Mouse (Mus musculus) megakaryocyte-erythroid progenitor cell, adult 5-6 weeks (primary cell): ENCODE data around the gene Mink1. TPM values are rescaled to one million over a fixed set of nuclear protein-coding genes. Genes with fewer than 3 reads are reported as not detected.

Experiments
- ATAC-seq: replicated peaks from 2 replicates; pipeline ENCODE4 v1.8.0; 2016; ENCODE audit warnings: mild to moderate bottlenecking, inconsistent platforms; ENCODE audit not compliant: severe bottlenecking, poor library complexity, low FRiP score, low TSS enrichment
- total RNA-seq, 2 experiments: library from RNA; stranded (forward) in 1 of 2; stranded (reverse) in 1 of 2; fragments of 200-1000, 215-1000 nt in 1 of 2; fragments of >200 nt in 1 of 2; fragmentation: Nextera tagmentation in 1 of 2; gene quantifications; 2 replicates each; pipeline ENCODE4 v1.2.3; 2014 to 2017

Mink1 gene
- total RNA-seq, 2 experiments from 2014 or later = 18.2 to 44.7 TPM

- ATAC-seq = peak; percentile 56; the same call in 1 of the 2 replicates
Measured at GRCm38 (mm10) chr11:70583022-70583714, 20.5 kb downstream of the Mink1 start.

- ATAC-seq = no peak
Measured at GRCm38 (mm10) chr11:70583775-70584174, 21.1 kb downstream of the Mink1 start.

GRCm38 (mm10) chr11:70585457-70585856 lies 22.8 kb downstream of the Mink1 start:
- ATAC-seq = no peak

- no peak for ATAC-seq
Measured at GRCm38 (mm10) chr11:70586261-70586660, 23.6 kb downstream of the Mink1 start.

DNA sequence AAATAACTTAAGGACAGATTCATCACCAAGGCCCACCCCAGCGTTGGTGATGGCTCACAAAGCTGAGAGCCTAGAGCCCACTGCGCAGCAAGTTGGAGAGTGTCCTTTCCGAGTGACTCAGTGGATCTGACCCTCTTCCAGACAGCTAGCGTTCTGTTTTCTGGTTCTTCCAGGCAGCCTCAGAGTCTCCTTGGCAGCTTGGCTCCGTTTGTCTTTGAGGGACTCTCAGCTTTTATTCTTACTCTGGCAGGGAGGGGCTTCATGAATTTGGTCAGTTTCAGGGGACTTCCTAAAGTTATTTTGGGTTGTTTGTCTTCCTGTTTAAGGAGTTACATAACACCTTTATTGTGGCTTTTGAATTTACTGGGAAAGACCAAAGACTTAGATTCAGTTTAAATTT lies 24.3 kb downstream of the Mink1 start:
- ATAC-seq = no peak

- no peak for ATAC-seq
Measured at GRCm38 (mm10) chr11:70591733-70592132, 29.1 kb downstream of the Mink1 start.

DNA sequence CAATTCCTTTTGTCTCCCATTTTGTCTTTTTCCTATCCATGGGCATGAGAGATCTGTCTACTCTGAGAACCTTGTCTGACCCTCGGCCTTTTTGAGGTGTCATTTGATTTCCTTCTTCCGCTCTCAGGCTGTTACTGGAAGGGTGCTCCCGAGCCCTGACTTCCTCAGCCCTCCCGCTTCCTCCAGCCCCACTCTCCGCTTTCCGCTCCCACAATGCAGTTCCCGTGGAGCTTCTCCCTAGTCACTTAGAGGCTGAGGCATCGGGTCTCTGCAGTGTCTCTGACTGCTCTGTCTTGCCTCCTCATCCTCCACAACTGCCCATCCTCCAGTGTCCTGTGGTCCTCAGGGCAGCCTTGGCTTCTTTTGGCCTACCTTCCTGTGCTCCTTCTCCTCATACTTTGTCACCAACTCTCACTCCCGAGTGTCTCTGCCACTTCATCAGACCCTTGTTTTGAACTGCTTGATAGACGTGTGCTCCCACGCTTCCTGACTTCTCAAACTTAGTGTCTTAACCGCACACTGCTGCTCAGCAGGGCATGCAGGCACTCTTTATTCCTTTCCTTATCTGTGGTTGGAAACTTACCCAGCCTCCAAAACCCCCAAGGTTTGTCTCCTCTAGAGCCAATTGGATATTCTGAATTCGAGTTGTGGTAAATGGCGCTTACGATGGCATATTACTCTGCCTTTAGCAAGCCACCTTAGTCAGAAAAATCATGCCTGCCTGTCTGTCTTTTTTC lies 31.7 kb downstream of the Mink1 start:
- peak; percentile 32; the same call in 1 of the 2 replicates for ATAC-seq

- ATAC-seq = no peak
Measured at GRCm38 (mm10) chr11:70595638-70596037, 33.0 kb downstream of the Mink1 start.

DNA sequence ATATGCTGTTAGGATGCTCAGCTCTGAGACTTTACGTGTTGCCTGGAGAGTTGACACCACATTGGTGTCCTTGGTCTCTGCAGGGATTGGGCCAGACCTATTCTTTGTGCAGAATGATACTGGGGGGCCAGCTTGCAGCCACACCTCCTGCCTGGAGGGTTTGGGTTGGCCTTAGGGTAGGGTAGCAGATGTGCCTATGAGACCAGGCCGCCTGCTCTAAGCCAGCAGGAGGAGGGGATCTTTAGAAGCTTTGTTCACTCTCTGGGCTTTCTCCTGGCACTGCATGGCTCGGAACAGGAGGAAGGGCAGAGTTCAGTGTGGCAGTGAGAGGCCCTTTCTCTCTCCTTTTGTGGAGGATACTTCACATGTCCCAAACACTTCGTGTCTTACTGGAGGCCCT lies 33.4 kb downstream of the Mink1 start:
- no peak for ATAC-seq

DNA sequence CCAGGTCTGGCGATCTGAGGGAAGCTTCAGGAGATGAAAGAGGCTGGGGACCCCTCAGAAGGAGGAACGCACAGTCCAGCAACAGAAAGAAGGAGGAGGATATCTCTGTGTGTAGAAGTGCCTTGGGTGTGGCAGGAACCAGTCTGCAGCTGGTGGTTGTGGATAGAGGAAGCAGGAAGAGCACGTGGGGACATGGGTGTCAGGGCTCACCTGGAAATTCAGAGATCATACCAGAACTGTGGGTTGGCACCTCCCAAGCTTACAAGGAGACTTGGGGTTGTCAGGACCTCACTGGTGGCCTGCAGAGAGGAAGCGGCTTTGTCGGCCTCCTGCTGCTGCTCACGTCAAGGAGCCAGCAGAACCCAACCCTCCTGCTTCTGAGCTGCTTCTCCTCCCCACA lies 34.6 kb downstream of the Mink1 start:
- peak; percentile 69 for ATAC-seq

DNA sequence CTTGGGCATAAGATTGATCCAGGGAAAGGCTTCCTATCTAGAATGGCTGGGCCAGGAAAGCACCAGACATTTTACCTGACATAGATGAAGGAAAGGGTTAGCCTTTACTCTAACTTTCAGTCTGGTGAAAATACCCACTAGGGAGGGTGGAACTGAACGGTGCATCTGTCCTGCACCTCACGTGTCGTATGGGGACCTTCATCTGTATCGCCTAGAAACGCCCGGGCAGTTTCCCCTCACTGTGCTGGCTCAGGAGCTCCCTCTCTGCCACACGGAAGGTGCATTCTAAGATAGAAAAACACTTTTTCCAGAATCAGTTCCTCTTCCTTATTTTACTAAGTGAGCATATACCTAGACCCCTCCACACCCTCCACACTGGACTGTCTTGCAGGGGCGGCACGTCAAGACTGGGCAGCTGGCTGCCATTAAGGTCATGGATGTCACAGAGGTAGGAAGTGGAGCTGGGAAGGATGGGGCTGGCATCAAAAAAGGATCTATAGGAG lies 35.8 kb downstream of the Mink1 start:
- ATAC-seq = no peak

DNA sequence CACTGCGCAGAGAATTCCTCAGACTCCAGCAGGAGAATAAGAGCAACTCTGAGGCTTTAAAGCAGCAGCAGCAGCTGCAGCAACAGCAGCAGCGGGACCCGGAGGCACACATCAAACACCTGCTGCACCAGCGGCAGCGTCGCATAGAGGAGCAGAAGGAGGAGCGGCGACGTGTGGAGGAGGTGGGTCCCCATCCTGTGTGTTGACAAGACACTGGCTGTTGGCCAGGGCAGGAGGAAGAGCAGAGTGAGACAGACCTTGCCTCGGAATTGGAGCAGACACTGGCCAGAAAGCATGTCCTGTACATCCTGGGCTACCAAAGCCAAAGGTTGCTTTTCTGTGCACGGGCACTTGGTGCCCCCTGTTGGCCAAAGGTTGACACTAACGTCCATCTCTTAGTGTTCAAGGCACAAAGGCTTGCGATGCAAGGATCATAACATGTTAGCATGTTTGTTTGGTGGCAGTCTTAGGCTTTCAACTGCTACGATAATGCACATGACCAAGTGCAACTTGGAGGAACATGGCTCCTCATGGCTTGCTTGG lies 42.4 kb downstream of the Mink1 start:
- ATAC-seq = peak; percentile 76

GRCm38 (mm10) chr11:70606717-70607116 lies 44.0 kb downstream of the Mink1 start:
- no peak for ATAC-seq

DNA sequence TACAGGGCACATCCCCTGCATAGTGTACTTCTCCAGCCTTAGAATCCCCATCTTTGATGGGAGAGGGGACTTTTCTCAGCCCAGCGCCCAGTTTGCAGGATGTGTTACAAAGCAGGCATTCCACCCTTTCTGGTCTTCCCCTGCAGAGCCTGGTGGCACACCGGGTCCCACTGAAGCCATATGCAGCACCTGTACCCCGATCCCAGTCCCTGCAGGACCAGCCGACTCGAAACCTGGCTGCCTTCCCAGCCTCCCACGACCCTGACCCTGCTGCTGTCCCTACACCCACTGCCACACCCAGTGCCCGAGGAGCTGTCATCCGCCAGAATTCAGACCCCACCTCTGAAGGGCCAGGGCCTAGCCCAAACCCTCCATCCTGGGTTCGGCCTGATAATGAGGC lies 44.9 kb downstream of the Mink1 start:
- no peak for ATAC-seq

DNA sequence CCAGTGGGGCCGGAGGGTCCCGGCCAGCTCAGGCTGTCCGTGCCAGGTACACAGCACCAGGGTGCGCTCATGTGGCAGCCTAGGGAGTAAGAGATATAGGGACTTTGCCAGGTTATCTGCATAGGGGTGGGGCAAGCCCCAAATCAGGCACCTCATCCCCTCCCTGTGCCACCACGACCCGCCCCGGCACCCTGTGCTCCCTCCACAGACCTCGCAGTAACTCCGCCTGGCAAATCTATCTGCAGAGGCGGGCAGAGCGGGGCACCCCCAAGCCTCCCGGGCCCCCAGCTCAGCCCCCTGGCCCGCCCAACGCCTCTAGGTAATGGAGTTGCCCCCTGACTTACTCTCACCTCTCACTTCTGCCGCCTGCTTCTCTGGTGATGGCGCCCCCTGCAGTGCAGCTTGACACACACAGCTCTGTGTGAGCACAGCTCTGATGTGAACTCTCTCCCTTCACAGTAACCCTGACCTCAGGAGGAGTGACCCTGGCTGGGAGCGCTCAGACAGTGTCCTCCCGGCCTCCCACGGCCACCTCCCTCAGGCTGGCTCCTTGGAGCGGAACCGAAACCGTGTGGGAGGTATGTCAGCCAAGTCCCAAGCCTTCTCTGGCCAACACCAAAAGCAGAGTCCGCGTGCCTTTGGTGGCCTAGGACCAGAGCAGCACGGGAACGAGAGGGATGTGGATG lies 45.8 kb downstream of the Mink1 start:
- ATAC-seq = peak; percentile 38; the same call in 1 of the 2 replicates

DNA sequence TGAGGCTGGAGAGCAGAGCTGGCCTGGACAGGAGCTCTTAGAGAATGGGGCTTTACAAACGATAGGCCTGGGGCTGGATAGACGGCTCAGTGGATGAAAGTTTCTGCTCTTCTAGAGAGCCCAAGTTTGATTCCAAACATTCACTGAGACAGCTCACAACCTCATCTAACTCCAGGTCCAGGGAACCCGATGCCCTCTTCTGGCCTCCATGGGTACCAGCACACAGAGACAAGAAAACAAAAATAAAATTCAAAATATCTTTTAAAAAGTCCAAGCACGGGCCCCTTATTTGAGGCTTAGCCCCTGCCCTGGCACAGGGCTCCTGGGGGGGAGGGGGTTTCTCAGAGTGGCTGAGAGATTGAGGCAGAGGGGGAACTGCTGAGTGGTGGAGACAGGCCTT lies 48.1 kb downstream of the Mink1 start:
- ATAC-seq = no peak

GRCm38 (mm10) chr11:70612505-70612904 lies 49.8 kb downstream of the Mink1 start:
- ATAC-seq = no peak

- ATAC-seq = peak; percentile 93
Measured at GRCm38 (mm10) chr11:70615074-70615473, 52.4 kb downstream of the Mink1 start.

GRCm38 (mm10) chr11:70615516-70616093 lies 52.9 kb downstream of the Mink1 start, which contains the start of gene 4930544D05Rik:
Gene 4930544D05Rik, plus strand, starts transcription at chr11:70615848.
- ATAC-seq = no peak; the same call in 1 of the 2 replicates
